Mouse (Mus musculus): ENCODE measurements around the gene Lrrc4b. TPM values are rescaled to one million over a fixed set of nuclear protein-coding genes. Genes with fewer than 3 reads are reported as not detected.

Gene Lrrc4b
- total RNA-seq (2015) (not detected in 2 replicates), total RNA-seq (2017) (not detected in 2 replicates)

DNA sequence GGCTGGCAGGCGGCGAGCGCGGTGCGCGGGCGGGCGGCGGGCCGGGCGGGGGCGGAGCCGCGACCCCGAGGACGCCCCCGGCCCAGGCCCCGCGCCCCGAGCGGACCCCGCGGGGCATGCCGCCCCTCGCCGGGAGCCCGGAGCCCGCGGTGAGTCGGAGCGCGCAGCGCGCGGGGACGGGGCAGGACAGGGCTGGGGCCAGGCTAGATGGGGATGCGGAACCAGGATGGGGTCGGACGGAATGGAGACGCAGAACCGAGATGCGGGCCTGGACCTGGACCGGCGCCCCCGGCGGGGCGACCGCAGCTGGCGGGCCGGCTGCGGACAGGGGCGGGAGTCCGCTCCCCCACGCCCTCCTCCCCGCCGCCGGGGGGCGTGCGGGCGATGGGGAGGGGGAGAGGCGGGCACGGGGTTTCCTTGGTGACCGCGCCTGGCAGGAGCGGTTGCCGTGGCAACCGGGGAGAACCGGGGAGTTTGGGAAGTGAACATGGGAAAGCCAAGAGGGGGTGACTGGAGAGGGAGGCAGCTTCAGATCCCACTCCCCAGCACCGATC, at the start of gene Lrrc4b:
Gene Lrrc4b, plus strand, starts transcription at position 51 of the 554 bp plus-strand sequence.
- ATAC-seq (replicated peaks; ENCODE audit: poor library complexity): no peak

- ATAC-seq (replicated peaks; ENCODE audit: poor library complexity): no peak
These were observed 46.3 kb upstream of the Lrrc4b start for GRCm38 (mm10) chr7:44382541-44382940.

DNA sequence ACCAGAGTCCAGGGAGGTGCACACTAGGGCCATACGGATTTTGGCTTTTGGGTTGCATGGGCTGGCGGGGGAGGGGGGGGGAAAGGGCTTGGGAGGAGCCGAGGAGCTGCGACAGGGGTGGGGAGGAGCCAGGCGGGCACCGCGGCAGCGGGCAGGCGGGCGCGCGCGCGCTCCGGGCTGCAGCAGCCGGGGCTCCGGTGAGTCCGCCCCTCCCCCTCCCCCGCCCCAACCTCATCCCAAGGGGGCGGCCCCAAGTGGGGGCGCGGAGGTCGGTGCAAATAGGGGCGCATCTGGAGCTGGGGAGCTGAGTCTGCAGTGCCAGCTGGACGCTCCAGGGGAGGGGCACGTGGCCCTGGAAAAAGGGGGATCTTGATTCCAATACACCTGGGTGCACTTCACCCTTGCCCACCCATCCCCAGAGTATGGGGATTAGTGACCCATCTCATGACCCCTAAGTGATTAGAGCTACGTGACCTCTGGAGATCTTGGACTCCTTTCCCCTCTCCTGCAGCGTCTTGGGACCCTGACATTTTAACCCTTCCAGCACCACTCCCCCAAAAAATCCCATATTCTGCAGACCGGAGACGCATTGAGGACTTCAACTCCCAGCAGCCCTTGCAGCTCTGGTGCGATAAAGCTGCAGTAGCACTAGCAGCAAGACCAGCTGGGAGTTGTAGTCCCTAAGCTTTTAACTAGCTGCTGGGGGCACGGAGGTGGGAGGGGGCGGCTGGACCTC, 44.7 kb upstream of the Lrrc4b start, which contains the start of gene Syt3:
Gene Syt3, plus strand, starts transcription at position 123 of the 736 bp plus-strand sequence.
- ATAC-seq (replicated peaks; ENCODE audit: poor library complexity): peak; percentile 94

- ATAC-seq (replicated peaks; ENCODE audit: poor library complexity): peak; percentile 29; the same call in 1 of the 2 replicates
These were observed 44.1 kb upstream of the Lrrc4b start for GRCm38 (mm10) chr7:44384716-44385059.

DNA sequence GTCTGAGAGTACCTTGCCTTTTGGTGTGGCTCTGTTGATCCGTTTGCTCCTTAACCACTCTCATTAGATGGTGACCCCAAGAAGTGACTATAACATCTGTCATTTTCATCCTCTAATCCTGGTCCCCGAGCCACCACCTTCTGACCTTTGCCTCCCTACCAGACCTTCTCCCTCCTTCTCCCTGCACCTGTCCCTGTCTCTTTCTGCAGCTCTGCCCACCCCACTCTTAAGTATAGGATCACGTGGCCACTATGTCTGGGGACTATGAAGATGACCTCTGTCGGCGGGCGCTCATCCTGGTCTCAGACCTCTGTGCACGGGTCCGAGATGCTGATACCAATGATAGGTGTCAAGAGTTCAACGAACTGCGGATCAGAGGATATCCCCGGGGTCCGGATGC, 43.1 kb upstream of the Lrrc4b start, which contains the start of gene 1700008O03Rik:
Gene 1700008O03Rik, minus strand, starts transcription at position 101 of the 400 bp plus-strand sequence.
- ATAC-seq (replicated peaks; ENCODE audit: poor library complexity): no peak

GRCm38 (mm10) chr7:44391831-44392230, 37.0 kb upstream of the Lrrc4b start:
- no peak for ATAC-seq (replicated peaks; ENCODE audit: poor library complexity)

DNA sequence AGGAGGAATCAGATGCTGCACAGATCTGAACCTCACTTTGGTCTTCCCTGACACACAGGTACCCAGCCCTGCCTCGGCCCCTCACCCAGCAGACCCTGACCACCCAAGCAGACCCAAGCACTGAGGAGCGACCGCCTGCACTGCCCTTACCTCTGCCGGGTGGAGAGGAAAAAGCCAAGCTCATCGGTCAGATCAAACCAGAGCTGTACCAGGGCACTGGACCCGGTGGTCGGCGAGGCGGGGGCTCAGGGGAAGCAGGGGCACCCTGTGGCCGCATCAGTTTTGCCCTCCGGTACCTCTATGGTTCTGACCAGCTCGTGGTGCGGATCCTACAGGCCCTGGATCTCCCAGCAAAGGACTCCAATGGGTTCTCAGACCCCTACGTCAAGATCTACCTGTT, 36.5 kb upstream of the Lrrc4b start:
- ATAC-seq (replicated peaks; ENCODE audit: poor library complexity): no peak

DNA sequence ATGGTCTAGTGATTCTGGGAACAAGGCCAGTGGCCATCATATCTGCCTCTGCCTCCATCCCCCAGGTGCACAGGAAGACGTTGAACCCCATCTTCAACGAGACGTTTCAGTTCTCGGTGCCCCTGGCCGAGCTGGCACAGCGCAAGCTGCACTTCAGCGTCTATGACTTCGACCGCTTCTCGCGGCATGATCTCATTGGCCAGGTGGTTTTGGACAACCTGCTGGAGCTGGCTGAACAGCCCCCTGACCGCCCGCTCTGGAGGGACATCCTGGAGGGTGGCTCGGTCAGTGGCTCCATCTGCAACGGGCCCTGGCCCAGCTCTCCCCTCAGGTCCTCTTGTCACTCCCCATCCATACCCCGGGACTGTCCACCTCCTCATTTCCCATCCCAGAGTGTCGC, 35.5 kb upstream of the Lrrc4b start:
- ATAC-seq (replicated peaks; ENCODE audit: poor library complexity): no peak

- peak; percentile 89 for ATAC-seq (replicated peaks; ENCODE audit: poor library complexity)
These were observed 30.2 kb upstream of the Lrrc4b start for GRCm38 (mm10) chr7:44398570-44398969.

GRCm38 (mm10) chr7:44401673-44402072, 27.1 kb upstream of the Lrrc4b start:
- ATAC-seq (replicated peaks; ENCODE audit: poor library complexity): peak; percentile 49

GRCm38 (mm10) chr7:44405346-44406014, 23.3 kb upstream of the Lrrc4b start:
- ATAC-seq (replicated peaks; ENCODE audit: poor library complexity): peak; percentile 81

- ATAC-seq (replicated peaks; ENCODE audit: poor library complexity): no peak
These were observed 22.8 kb upstream of the Lrrc4b start for GRCm38 (mm10) chr7:44406015-44406355.

DNA sequence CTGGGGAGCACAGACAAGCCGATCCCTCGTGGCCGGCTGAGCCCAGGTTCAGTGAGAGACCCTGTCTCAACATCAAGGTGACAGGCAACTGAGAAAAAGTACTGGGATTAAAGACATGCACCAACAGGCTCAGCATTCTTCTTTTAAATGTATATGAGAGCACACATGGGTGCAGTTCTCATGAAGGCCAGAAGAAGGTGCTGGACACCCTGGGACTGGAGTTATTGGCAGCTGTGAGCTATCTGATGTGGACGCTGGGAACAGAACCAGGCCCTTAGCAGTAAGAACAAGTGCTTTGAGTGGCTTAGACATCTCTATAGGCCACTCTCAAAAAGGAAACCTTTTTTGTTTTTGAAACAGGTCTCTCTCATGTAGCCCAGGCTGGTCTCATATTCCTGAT, 17.7 kb upstream of the Lrrc4b start:
- ATAC-seq (replicated peaks; ENCODE audit: poor library complexity): no peak

DNA sequence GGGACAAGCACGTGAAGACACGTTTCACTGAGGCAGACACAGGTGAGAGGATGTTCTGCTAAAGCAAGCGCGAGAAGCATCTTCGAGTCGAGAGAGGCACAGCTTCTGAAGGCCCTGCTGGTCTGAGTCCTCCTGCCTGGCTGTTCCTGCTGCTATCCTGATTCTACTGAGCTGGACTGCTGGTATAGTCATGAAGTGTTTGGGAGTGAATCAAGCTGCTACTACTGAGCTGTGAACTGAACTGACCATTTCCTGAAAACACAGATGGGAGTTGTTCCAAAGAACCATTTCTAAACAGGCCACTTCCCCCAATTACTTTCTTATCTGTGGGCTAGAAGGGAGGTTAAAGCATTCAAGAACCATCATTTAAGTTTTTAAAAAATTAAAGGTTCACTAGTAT, 15.5 kb upstream of the Lrrc4b start:
- ATAC-seq (replicated peaks; ENCODE audit: poor library complexity): no peak

DNA sequence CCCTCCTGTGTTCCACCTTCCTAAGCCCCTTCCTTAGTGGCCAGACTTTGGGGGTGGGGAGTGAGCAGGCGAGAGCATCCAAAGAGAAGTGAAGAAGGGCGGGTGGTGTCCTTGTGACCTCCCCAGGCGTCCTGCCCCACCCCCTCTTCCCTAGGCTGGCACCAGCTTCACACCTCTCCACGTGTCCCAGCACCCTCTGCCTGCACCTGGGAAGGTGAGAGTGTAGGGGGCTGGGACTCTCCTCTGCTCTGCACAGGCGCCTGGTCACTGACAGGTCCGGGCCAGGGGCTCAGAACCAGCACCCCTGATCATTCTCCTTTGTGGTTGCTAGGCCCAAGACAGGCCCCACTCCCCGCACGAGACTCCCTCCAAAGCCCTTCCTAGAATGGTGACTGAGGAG, 1.2 kb upstream of the Lrrc4b start:
- ATAC-seq (replicated peaks; ENCODE audit: poor library complexity): no peak

DNA sequence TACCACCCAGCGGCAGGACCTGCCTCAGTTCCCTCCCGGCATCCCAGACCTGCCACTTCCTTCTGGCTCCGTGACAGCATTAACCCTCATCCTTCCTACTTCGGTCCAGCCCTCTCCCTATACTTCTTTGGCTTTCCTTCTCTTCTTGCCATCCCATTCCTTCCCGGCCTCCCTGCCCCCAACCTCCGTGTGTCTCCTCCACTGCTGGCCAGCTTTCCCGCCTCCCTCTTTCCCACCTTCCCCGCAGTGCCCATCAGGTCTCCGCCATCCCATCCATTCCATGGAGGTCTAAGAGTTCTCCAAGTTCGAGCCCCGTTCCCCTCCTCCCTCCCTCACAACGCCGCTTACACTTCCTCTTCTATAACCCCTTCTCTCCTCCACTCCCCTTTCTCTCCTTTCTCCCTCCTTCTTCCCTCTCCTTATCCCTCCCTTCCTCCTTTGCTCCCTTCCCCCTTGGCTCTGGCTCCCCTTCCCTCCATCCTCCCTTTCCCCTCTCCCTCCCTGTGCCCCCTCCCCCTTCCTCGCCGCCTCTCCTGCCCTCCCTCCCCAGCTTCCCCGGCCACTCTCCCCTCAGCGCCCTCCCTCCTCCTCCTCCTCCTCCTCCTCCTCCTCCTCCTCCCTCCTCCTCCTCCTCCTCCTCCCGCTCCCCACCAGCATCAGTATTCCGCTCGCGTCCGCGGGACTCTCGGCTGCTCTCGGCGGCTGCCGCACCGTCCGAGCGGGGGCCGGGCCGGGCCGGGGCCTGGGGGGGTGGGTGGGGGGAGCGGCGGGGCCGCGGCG, 457 bp upstream of the Lrrc4b start:
- ATAC-seq (replicated peaks; ENCODE audit: poor library complexity): no peak

DNA sequence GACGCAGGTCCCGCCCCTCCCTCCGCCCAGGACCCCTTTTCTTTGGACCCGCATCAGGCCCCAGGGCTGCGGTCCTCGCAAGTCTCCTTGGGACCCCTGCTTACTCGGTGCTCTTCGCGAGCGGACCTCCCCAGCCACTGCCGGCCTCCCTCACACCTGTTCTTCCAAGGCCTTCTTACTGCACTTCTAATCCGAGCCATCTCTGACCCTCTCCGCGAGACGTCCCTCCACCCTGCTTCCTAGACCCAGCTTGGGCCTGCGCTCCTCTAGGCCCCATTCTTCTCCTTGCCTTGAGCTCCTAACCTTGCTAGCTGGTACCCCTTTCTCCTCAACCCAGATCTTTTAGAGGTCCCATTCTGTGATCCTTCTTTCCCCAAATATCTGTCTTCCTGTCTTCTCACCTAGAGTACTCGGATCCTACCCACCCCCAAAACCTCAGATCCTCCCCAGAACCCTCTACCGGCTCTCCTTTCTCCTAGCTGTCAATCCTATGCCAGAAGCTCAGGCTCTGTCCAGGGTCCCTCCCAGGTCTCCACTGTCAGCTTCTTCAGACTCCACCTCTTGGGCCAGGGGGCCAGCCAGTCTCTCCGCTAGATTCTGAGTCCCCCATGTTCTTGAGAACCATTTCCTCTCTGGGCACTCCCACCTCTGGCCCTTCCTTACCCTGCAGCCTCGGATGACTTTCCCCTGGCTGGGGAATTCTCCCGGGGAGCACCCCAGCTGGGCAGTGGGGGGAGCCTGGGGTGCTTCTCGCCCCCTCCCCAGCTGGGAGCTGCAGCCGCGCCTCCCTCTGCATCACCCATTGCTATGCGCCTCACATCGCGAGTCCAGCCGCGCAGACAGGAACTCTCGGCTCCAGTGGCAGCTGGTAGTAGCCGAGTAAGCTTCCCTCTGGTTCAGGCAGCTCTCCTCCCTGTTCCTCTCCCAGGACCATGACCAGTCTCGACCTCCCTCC, 993 bp downstream of the Lrrc4b start:
- peak; percentile 43 for ATAC-seq (replicated peaks; ENCODE audit: poor library complexity)

GRCm38 (mm10) chr7:44432550-44432949, 3.7 kb downstream of the Lrrc4b start:
- no peak for ATAC-seq (replicated peaks; ENCODE audit: poor library complexity)

DNA sequence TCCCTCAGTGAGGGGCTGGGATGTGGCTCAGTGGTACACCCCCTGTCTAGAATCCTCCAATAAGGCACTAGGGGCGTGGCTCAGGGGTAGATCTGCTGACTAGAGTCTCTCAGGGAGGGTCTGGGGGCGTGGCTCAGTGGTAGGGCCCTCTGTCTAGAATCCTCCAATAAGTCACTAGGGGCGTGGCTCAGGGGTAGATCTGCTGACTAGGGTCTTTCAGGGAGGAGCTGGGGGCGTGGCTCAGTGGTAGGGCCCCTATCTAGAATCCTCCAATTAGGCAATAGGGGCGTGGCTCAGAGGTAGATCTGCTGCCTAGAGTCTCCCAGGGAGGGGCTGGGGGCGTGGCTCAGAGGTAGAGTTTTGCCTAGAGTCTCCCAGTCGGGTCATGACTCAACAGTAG, 4.6 kb downstream of the Lrrc4b start:
- ATAC-seq (replicated peaks; ENCODE audit: poor library complexity): peak; percentile 62

- no peak for ATAC-seq (replicated peaks; ENCODE audit: poor library complexity)
These were observed 5.3 kb downstream of the Lrrc4b start for GRCm38 (mm10) chr7:44434089-44434488.
